Mouse (Mus musculus): Measurements from ENCODE around the gene Sipa1.

Gene Sipa1

DNA sequence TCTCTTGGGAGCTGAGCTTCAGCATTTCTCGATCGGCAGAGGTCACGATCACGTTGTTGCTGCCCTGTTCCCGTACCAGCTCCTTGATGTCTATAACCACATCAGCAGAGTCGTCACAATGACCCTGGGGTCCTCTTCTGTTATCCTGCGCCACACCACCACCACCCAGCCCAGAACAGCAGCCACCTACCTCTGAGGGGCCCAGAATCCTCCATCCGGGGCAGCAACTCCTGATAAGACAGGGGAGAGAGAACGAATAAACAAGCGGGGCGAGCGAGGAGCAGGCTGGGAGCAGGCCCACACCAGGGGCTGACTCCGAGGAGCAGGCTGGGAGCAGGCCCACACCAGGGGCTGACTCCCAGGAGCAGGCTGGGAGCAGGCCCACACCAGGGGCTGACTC is 22.9 kb upstream of the Sipa1 start:
- no peak for DNase-seq (ENCODE audit: low read depth, low spot score)

DNA sequence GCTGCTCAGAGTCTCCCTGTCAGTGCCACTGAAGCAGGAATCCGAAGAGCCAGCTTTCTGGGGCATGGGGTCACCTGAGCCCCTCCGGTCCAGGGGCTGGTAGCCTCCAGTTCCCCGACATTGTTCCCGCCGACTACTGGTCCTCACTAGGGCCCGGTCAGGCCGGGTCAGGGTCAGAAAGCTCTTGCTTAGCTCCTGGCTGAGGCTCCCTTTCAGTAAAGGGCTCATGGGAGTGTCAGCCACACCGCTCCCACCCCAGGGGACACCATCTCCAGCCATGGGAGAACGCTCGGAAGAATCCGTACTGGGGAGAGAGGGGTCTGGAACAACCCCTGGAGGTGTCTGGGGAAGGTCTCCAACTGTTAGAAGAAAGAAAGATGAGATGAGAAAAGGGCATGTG is 22.4 kb upstream of the Sipa1 start:
- no peak for DNase-seq (ENCODE audit: low read depth, low spot score)

DNA sequence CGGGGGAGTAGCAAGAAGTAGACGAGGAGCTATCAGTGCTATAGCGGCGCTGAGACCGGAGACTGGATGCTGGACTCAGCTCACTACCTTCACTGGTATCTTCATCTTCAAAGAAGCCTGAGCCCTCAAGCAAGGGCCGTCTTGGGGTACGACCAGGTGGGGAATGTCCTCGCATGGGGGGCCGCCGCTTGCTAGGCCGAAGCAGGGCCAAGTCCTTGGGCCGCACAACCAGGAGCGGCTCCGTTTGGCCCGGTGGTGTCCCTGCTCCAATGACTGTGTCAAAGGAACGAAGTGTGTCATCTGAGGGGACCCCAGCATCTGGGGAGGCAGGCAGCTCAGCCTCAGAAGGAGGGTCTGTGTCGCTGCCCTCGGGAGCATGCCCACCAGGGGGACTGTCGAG is 21.9 kb upstream of the Sipa1 start:
- DNase-seq (ENCODE audit: low read depth, low spot score) = no peak

DNA sequence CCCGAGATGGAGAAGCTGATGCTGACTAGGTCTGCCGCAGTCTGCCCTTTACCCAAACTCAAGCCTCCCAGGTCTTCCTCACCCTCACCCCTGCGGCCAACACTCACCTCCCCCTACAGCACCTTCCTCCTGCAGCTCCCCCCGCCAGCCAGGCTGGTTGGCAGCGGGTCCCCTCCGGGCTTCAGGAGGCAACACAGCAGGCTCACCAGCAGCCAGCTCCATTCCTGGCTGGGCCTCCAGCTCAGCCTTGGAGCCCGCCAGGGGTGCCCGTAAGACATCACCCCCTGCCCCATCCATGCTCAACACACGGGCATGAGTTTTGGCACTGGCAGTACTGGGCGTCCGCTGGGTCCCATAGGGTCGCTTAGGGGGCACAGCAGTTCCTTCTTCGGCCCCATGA is 21.5 kb upstream of the Sipa1 start:
- DNase-seq (ENCODE audit: low read depth, low spot score) = no peak

DNA sequence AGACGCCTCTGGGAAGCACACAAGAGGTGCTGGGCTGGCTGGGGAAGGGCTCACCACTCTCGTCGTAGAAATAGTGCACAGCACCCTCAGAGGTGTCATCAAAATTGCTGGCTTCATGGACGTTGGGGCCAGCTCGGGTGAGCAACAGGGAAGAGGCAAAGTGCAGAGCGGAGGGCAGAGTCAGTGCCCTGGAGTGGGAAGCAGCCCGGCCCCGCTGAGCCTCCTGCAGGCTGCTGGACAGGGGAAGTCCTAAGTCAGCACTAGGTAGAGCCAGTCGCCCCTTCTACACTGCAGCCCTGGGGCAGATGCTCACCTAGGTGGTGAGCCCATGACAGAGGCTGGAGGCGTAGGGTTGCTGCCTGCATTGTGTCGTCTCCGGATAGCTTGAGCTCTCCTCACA is 20.7 kb upstream of the Sipa1 start:
- no peak for DNase-seq (ENCODE audit: low read depth, low spot score)

DNA sequence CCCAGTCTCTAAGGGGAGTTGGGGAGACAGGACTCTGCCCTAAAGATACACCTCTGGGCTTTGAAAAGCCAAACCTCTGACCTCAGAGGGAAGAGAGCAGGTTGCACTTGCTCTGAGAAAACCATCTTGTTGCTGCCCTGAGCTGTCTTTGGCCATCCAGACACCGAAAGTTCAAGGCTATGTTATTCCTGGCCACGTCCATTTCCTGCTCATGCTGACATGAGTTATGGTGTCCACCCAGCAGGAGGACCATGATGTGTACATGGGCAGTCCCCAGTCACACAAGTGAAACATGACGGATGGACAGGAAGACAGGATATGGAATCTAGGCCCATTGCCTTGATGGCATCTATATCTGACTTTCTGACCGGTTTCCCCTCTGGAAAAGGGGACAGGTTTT is 16.9 kb upstream of the Sipa1 start:
- DNase-seq (ENCODE audit: low read depth, low spot score) = no peak

DNA sequence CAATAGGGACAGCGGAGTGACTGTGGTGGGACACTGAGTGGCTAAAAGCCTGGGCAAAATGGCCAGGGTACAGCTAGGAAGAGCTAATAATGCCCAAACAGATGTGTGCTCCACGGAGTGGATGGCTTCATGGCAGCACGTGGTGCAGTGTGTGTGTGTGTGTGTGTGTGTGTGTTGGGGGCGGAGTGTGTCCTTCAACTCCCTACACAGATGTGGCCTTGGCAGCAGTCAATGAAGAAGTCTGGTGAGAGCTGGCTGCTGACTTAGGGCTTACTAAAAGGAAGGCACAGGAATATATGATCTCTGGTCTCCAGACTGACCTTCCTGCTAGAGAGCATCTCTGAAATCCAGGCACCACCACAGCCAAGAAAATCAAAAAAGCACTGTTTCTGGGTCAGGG is 4.9 kb upstream of the Sipa1 start:
- no peak for DNase-seq (ENCODE audit: low read depth, low spot score)

DNA sequence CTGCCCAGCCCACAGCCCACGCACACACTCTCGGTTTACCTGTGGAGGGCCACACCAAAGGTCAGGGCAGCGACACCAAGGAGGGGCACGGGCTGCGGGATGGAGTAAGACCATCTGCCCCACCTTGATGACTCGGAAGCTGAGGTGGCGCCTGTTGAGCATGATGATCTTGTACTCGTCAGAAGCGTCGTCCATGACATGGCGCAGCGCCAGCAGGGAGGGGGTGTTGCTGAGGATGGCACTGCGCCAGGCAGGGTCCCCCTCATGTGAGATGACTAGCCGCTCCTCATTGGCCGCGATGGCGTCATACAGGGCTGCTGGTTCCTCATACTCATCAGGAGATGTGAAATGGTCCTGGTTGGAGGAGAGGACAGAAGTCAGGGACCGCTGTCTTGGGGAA is 2.9 kb upstream of the Sipa1 start:
- DNase-seq (ENCODE audit: low read depth, low spot score) = no peak

DNA sequence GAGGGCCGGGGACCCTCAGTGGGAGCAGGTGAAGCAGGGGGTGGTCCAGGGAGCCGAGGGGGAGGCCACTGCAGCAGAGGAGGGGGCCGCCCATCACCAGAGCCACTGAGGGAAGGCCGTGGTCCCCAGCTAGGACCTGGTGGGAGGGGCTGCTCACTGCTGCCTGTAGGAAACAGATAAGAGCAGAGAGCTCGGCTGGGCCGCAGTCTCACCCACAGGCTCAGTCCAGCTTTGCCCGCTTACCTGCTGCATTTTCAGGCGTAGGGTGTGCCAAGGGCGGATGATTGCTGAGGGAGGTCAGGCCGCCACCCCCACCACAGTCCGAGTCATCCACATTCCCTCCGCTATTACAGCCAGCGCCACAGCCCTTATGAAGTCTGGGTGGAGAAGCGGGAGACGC is 2.0 kb upstream of the Sipa1 start:
- DNase-seq (ENCODE audit: low read depth, low spot score) = no peak

DNA sequence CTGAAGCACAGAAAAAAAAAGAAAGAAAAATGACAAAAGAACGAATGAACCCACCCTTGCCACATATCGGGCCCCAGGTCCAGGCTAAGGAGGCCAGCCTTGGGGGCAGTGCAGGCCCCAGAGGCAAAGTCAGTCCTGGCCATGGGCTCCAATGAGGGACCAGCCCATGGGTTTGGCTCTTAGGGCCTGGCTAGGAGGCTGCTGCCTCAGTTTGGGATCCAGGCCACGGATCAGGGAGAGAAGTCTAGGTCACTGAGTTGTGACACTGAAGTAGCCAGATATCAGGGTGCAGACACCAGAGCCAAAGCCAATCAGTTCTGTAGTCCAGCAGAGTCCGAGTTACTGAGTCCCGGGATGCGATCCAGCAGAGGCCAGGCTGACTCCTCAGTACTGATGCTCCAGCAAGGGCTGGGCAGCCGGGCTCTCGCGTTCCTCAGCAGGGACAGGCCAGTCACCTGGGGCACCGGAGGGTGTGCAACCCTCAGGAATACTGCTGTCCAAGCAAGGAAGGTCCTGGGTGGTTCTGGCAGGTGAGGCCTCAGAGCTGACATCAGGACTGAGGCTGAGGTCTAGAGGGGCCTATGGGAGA is 1.3 kb upstream of the Sipa1 start:
- no peak for DNase-seq (ENCODE audit: low read depth, low spot score)

DNA sequence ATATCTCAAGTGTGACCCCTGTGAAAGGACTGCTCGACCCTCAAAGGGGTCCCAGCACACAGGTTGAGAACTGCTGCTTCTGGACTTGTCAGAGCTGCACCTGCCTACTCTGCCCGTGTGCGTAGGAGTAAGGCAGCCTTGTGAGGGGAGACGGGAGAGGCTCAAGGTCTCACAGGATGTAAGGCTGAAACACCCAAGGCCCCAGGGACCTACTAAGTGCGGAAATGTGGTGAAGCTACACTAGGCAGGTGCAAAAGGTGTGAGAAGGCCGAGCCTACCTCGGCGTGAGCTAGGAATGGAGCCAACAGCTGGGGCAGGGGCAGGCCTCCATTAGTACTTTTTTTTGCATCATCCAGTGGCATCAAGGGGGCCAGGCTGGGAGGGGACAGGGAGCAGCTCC is 1.2 kb downstream of the Sipa1 start:
- no peak for DNase-seq (ENCODE audit: low read depth, low spot score)

DNA sequence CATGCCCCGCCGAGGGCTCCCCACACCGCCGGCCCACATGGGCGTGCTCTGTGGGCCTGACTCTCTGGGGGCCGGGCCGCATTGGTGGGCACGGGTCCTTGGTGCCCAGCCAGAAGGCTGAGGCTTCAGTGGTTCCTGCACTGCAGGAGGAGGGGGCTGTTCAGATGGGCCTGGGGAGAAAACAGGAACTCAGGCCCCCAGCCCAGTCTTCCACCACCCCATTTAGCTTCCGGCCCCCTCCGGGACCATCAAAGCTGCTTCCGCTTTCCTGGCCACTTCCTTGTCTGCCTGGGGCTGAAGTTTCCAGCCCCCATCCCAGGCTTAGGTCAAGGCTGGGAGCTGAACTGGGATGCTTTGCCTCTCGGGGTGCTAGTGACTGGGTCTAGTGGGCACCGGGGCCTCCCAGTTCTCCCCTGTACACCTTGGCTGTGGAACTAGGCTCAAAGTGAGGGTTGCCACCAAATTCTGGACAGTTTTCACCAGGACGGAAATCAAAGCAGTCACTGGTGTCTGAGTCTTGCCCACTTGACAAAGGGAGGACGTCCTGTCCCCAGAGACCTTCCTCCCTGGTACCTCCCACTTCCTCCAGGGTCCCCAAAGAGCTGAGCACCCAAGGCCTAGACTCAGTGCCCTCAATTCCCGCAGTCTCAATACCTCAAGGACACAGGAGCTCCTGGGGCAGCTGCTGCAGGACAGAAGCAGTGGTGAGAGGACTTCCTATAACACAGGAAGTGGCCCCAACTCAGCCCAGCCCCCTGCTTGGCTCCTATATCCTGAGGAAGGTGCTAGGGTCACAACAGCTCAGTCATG is 2.4 kb downstream of the Sipa1 start:
- peak; percentile 52 for DNase-seq (ENCODE audit: low read depth, low spot score)

DNA sequence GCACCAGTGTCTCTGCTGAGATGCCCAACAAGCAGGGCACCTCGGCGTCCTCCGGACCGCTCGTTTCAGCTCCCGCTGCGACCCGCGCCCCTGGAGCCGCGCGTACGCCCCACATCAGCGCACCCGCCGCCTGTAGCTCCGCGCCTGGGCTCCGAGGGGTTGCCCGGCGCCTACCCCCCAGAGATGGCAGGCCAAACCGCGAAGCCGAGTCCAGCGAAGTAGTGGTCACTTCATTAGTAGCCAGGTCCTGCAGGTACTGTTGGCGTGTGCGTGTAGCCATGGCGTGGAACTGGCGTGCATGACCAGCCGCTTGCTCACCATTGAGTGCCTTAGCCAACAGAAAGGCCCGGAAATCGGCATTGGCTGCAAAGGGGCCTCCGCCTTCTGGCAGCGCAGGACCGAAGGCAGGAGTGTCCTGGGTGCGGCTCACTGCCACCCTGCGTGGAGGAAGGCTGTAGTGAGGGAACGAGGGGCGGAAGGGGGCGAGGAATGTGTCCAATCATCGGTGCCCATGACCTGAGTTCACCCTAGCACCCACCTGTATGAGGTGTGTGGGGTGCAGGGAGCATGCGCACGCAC is 8.7 kb downstream of the Sipa1 start:
- no peak for DNase-seq (ENCODE audit: low read depth, low spot score)

DNA sequence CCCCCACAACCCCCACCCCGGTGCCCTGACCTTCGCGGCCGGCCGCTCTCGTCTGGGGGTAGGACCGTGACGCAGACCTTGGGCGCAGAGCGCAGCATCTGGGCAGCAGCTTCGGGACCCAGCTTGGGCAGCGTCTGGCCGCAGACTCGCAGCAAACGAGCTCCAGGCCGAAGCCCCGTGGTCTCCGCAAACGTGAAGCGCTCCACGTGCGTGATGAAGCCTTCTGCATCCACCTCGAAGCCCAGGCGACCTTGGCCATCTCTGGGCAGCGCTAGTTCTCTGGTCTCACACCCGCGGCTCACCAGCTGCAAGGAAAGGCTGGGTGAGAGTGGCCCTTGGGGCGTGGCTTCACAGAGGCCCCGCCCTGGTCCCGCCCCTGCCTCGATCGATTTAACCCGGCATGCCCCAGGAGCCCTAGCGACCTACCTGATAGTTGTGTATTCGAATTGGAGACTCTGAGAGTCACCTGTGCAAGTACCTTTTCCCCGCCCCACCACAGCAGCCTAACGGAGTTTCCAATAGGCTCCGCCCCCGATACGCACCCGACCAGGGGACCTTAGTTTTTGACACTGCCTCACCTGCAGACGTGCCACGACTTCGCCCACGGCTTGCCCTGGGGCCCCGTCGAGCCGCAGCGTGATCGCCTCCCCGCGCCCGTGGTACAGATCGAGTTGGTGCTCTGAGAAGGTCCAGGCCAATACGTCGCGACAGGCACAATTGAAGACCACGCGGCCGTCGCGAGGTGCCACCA is 9.4 kb downstream of the Sipa1 start:
- no peak for DNase-seq (ENCODE audit: low read depth, low spot score)

DNA sequence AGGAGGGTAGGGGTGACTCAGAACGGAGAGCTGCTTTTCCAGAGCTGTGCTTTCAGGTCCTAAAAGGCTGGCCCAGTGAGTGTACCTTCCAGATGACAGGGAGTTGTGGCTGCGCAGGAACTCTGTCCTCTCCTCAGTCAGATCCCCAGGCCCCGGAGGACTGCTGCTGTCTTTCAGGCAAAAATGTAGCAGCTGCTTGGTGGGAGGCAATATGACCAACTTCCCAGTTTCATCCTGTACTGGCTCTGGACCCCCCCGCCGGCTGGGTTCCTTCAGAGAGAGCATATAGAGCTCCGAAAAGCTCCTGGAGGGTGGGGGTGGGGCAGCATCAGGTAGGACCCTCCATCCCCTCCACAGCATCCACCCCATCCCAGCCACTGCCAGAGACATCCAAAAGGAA is 10.9 kb downstream of the Sipa1 start:
- no peak for DNase-seq (ENCODE audit: low read depth, low spot score)

DNA sequence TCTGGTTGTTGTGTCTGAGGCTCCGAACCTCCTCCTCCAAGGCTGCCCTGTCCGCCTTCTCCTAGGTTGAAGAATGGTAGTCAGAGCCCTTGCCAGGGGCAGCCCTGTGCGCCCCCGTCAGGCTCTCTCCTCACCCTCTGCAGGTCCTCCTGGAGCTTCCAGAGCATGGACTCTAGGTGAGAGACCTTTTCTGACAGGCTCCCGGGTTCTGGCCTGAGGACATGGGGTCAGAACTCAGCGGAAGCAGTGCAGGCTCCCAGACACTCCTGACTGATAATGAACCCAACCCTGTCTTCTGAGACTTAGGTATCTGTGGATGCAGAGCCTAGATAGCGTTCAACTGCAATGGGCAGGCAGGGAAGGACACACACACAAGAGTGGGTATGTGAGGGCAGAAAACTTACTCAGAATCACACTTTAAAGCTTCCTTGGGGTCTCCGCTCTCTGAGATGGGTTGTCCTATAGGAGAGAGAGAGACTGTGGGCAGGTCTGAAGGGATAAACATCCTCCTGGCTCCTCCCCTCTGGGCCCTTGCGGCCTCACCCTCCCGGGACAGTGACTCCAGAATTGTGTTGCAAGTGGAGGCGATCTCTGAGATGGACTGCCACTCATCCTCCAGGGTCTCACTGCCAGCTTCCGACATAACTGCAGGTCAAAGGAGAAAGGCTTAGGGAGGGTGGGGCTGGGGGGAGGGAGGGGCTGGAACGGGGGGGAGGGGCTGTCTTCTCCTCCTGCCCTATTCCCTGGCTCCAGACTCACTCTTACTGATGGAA is 11.8 kb downstream of the Sipa1 start:
- no peak for DNase-seq (ENCODE audit: low read depth, low spot score)

DNA sequence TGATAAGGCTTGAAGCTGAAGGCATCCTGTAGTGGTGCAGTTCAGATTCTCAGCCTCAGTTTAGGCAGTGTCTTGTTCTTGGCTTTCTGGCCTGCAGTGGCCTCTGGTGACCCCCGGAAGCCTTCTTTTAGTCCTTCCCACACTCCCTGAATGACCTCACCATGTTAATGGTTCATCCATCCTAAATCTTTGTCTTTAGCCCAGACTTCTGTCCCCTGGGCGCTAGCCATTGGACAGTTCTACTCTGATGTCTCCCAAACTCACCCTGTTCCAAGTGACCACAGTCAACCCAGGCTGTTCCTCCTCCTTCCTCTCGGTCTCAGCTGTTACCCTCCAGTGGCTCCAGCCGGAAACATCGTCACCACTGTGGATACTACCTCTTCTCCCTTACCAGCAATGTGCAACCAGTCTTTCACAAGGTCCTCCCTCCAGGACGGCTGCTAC is 14.2 kb downstream of the Sipa1 start:
- peak; percentile 84 for DNase-seq (ENCODE audit: low read depth, low spot score)

DNA sequence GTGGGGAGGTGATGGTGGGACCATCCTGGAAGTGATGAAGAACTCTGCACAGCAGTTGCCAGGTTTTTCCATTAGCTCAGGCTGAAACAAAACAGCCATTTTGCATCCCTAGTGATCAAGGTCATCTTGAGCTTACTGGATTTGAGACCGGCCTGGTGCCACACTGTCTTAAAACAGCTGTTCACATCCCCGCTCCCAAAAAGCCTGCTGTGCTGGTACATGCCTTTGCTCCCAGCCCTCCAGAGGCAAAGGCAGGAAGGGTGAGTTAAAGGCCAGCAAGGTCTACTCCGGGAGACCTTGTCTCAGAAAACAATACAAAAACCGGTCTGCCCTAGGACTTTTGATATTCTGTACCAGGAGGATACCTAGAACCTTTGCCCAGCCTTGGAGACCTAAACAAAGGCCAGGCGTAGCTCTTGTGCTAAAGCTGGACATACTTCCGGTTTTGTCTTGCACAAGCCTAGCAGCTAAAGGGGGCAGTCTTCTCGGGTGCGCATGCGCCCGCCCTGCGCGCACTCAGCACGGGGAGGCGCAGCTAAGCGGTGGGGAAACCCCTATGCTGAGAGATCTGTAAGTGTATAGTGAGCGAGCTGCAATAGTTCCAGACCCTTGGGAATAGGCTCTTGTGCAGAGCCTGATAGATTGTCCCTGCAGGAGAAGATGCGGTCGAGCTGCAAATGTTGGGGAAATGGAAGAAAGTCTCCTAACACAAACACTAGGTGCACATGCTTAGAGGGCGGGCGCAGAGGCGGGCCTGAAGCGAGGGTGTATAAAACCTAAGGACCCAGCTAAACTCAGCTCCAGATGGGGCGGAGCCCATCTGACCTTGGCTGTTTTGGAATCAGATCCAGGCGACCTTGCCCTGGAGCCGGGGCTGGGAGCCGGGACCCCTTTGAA is 14.9 kb downstream of the Sipa1 start:
- DNase-seq (ENCODE audit: low read depth, low spot score) = peak; percentile 92

DNA sequence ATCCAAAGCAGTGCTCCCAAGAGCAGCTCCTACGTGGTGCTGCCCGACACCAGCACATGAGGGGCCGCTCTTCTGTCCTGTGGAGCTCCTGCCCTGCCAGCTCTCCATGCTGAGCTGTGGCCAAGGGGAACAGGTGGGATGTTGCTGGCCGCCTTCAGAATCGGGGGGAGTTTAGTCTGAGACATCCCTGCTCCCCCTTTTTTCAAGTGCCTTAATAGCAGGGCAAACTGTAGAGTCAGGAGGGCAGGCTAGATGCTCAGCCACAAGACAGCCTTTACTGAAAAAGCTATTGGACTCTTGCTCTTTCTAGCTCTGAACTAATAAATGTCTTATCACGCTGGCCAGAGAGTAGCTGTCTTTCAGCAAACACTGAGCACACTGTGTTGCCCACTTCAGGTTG is 15.7 kb downstream of the Sipa1 start:
- no peak for DNase-seq (ENCODE audit: low read depth, low spot score)

DNA sequence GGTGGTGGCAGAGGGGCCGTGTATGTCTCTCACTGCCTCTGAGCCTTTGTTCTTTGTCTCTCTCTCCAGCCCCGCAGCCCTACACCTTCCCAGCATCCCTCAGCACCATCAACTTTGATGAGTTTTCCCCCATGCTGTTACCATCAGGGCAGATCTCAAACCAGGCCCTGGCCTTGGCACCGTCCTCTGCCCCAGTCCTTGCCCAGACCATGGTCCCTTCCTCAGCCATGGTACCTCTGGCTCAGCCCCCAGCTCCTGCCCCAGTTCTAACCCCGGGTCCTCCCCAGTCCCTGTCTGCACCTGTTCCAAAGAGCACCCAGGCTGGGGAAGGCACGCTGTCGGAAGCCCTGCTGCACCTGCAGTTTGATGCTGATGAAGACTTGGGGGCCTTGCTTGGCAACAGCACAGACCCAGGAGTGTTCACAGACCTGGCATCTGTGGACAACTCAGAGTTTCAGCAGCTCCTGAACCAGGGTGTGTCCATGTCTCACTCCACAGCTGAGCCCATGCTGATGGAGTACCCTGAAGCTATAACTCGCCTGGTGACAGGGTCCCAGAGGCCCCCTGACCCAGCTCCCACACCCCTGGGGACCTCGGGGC is 16.7 kb downstream of the Sipa1 start:
- no peak for DNase-seq (ENCODE audit: low read depth, low spot score)
